Mouse (Mus musculus) G1E (cell line): ENCODE results near the gene Zscan18.

Experiments
- CTCF ChIP-seq: IDR thresholded peaks from 2 replicates; pipeline ENCODE4 v1.5.1; 2012; ENCODE audit warnings: low read depth, low read length, inconsistent platforms, mixed read lengths
- POLR2AphosphoS5 ChIP-seq: IDR thresholded peaks from 2 replicates; pipeline ENCODE4 v1.6.1; 2012; ENCODE audit warnings: low read depth, low read length, inconsistent platforms; ENCODE audit not compliant: insufficient replicate concordance

GRCm38 (mm10) chr7:12797971-12798370 lies 5.5 kb downstream of the Zscan18 start:
- no peak for TF ChIP-seq CTCF
- no peak for TF ChIP-seq POLR2AphosphoS5
